Mouse (Mus musculus) neural tube, embryonic 13.5 days (tissue): Measurements from ENCODE around the gene Olfr312. TPM values are rescaled to one million over a fixed set of nuclear protein-coding genes. Genes with fewer than 3 reads are reported as not detected.

ENCODE experiments used
- ATAC-seq: fragments of 200-750 bp; cut with Nextera tagmentation; 2 replicates; pipeline ENCODE4 v1.8.0; 2017; ENCODE audit warnings: low read depth, mild to moderate bottlenecking, moderate TSS enrichment, moderate library complexity
- H3K27ac ChIP-seq: fragments of 300-500 bp; sonication (generic); replicated peaks from 2 replicates; pipeline ENCODE4 v1.5.1; 2015; ENCODE audit warnings: moderate library complexity, mild to moderate bottlenecking, inconsistent platforms
- H3K27me3 ChIP-seq: fragments of 300-500 bp; sonication (generic); 2 replicates; pipeline ENCODE4 v1.6.1; 2015; ENCODE audit warnings: mild to moderate bottlenecking, inconsistent platforms
- H3K36me3 ChIP-seq: fragments of 300-500 bp; sonication (generic); 2 replicates; pipeline ENCODE4 v1.6.1; 2015; ENCODE audit warnings: mild to moderate bottlenecking, inconsistent platforms
- H3K4me1 ChIP-seq: fragments of 300-500 bp; sonication (generic); replicated peaks from 2 replicates; pipeline ENCODE4 v1.6.1; 2015; ENCODE audit warnings: inconsistent platforms
- H3K4me2 ChIP-seq: fragments of 300-500 bp; sonication (generic); 2 replicates; pipeline ENCODE4 v1.6.1; 2015; ENCODE audit warnings: inconsistent platforms, mild to moderate bottlenecking, moderate library complexity
- H3K4me3 ChIP-seq: fragments of 300-500 bp; sonication (generic); 2 replicates; pipeline ENCODE4 v1.5.1; 2015; ENCODE audit warnings: mild to moderate bottlenecking, inconsistent platforms
- H3K9ac ChIP-seq: fragments of 300-500 bp; sonication (generic); 2 replicates; pipeline ENCODE4 v1.6.1; 2015; ENCODE audit warnings: moderate library complexity, mild to moderate bottlenecking, inconsistent platforms
- H3K9me3 ChIP-seq: fragments of 300-500 bp; sonication (generic); 2 replicates; pipeline ENCODE4 v1.6.1; 2016; ENCODE audit warnings: inconsistent platforms
- WGBS: fragments of 180-500 bp; shearing (Covaris S2); methylation state at CpG from one replicate; pipeline ENCODE4 v1.1.7; 2015; 5-methylcytosine and 5-hydroxymethylcytosine counted together
- polyA plus RNA-seq: library from polyadenylated mRNA; unstranded; fragments of >200 nt; fragmentation: Nextera tagmentation; extraction: Ambion mirVana; gene quantifications from 2 replicates; pipeline ENCODE4 v1.2.1, GENCODE M21; 2015

The Olfr312 gene
- polyA plus RNA-seq, 1 experiment from 2014 or later = not detected

- WGBS = 4% methylated on average over 37 of the region's 37 CpGs
- H3K4me2 ChIP-seq = peak within 1 kb of the TSS; percentile 82
- H3K4me3 ChIP-seq = peak within 1 kb of the TSS; percentile 75
- peak within 1 kb of the TSS; percentile 90 for H3K9ac ChIP-seq
- peak within 1 kb of the TSS; percentile 93 for H3K27ac ChIP-seq
- peaks cover 25% of the 10 kb centered on the region for H3K36me3 ChIP-seq
- peaks cover 31% of the 10 kb centered on the region for H3K4me1 ChIP-seq
- peak; percentile 90 for ATAC-seq
- H3K9me3 ChIP-seq = no peaks in the 10 kb centered on the region
- H3K27me3 ChIP-seq = no peaks in the 10 kb centered on the region
These were observed 38.3 kb downstream of the Olfr312 start, which contains the start of gene 2810021J22Rik for GRCm38 (mm10) chr11:58867039-58867953. Gene 2810021J22Rik, plus strand, starts transcription at chr11:58867216.

GRCm38 (mm10) chr11:58867954-58868330, 38.9 kb downstream of the Olfr312 start:
- Histone ChIP-seq H3K4me1 (peaks cover 31% of the 10 kb centered on the region), H3K4me2 (peak overlapping the region; percentile 82), H3K36me3 (peaks cover 25% of the 10 kb centered on the region), H3K27ac (peak overlapping the region; percentile 93), H3K9me3 (no peaks in the 10 kb centered on the region), H3K27me3 (no peaks in the 10 kb centered on the region), H3K4me3 (peak overlapping the region; percentile 75), H3K9ac (peak overlapping the region; percentile 90)
- 66% methylated on average over 6 of the region's 6 CpGs for WGBS
- peak; percentile 41; the same call in 1 of the 2 replicates for ATAC-seq

- H3K27me3 ChIP-seq = no peaks in the 10 kb centered on the region
- 89% methylated on average over 4 of the region's 4 CpGs for WGBS
- peaks cover 31% of the 10 kb centered on the region for H3K4me1 ChIP-seq
- no peak overlapping the region for H3K27ac ChIP-seq
- H3K4me2 ChIP-seq = no peak overlapping the region
- no peak for ATAC-seq
- H3K4me3 ChIP-seq = no peak overlapping the region
- no peaks in the 10 kb centered on the region for H3K9me3 ChIP-seq
- H3K36me3 ChIP-seq = peaks cover 34% of the 10 kb centered on the region
- no peak overlapping the region for H3K9ac ChIP-seq
These were observed 41.9 kb downstream of the Olfr312 start for GRCm38 (mm10) chr11:58870961-58871360.

- Histone ChIP-seq H3K4me3 (no peak overlapping the region), H3K4me2 (no peak overlapping the region), H3K9me3 (no peaks in the 10 kb centered on the region), H3K9ac (no peak overlapping the region), H3K27me3 (no peaks in the 10 kb centered on the region), H3K4me1 (no peaks in the 10 kb centered on the region), H3K36me3 (peaks cover 62% of the 10 kb centered on the region), H3K27ac (no peak overlapping the region)
- 87% methylated on average over 8 of the region's 8 CpGs for WGBS
- ATAC-seq = no peak
These were observed 54.7 kb downstream of the Olfr312 start for GRCm38 (mm10) chr11:58883756-58884155.

Other genes with a start within 250 kb of the Olfr312 start
- gene Olfr324, start 234.1 kb upstream of the Olfr312 start, polyA plus RNA-seq = 0.08 TPM in 1 of 2 replicates, not detected in the other
- gene 2210407C18Rik, start 213.2 kb upstream of the Olfr312 start, polyA plus RNA-seq = not detected in 2 replicates
- not detected in 2 replicates for gene Olfr323, start 198.7 kb upstream of the Olfr312 start, polyA plus RNA-seq
- gene Trim58, start 188.8 kb upstream of the Olfr312 start, polyA plus RNA-seq = 0.11 and 0.22 TPM in 2 replicates
- 0.07 TPM in 1 of 2 replicates, not detected in the other for gene Olfr322, start 170.5 kb upstream of the Olfr312 start, polyA plus RNA-seq
- gene Olfr320, start 148.1 kb upstream of the Olfr312 start, polyA plus RNA-seq = not detected in 2 replicates
- gene Olfr319, start 130.1 kb upstream of the Olfr312 start, polyA plus RNA-seq = not detected in 2 replicates
- not detected in 2 replicates for gene Olfr318, start 105.2 kb upstream of the Olfr312 start, polyA plus RNA-seq
- gene Olfr317, start 90.0 kb upstream of the Olfr312 start, polyA plus RNA-seq = 0.14 and 0.20 TPM in 2 replicates
- gene Olfr316, start 76.5 kb upstream of the Olfr312 start, polyA plus RNA-seq = not detected in 2 replicates
- gene Olfr315, start 56.0 kb upstream of the Olfr312 start, polyA plus RNA-seq = not detected in 2 replicates
- gene Olfr314, start 46.3 kb upstream of the Olfr312 start, polyA plus RNA-seq = not detected in 2 replicates
- gene Fam183b, start 27.3 kb upstream of the Olfr312 start, polyA plus RNA-seq = 7.7 and 7.8 TPM in 2 replicates
- gene Olfr313, start 14.2 kb upstream of the Olfr312 start, polyA plus RNA-seq = not detected in 2 replicates
- gene Olfr311, start 10.0 kb downstream of the Olfr312 start, polyA plus RNA-seq = not detected in 2 replicates
- gene Gm12258, start 17.9 kb downstream of the Olfr312 start, polyA plus RNA-seq = 19.1 and 22.3 TPM in 2 replicates
- 11.1 and 13.0 TPM in 2 replicates for gene 2810021J22Rik, start 38.0 kb downstream of the Olfr312 start, polyA plus RNA-seq
- 6.3 and 7.8 TPM in 2 replicates for gene Zfp39, start 75.0 kb downstream of the Olfr312 start, polyA plus RNA-seq
- gene Btnl10, start 88.7 kb downstream of the Olfr312 start, polyA plus RNA-seq = not detected in 2 replicates
- gene Rnf187, start 109.7 kb downstream of the Olfr312 start, polyA plus RNA-seq = 576 and 601 TPM in 2 replicates
- gene Hist3h2ba, start 119.7 kb downstream of the Olfr312 start, polyA plus RNA-seq = 278 and 296 TPM in 2 replicates
- 124 and 126 TPM in 2 replicates for gene Hist3h2a, start 125.4 kb downstream of the Olfr312 start, polyA plus RNA-seq
- gene Trim17, start 125.4 kb downstream of the Olfr312 start, polyA plus RNA-seq = 0.90 and 1.3 TPM in 2 replicates
- 19.7 and 20.2 TPM in 2 replicates for gene Trim11, start 148.9 kb downstream of the Olfr312 start, polyA plus RNA-seq